Comparison of ENCODE assay signal across 9 mouse cellular contexts in the genomic region with DNA sequence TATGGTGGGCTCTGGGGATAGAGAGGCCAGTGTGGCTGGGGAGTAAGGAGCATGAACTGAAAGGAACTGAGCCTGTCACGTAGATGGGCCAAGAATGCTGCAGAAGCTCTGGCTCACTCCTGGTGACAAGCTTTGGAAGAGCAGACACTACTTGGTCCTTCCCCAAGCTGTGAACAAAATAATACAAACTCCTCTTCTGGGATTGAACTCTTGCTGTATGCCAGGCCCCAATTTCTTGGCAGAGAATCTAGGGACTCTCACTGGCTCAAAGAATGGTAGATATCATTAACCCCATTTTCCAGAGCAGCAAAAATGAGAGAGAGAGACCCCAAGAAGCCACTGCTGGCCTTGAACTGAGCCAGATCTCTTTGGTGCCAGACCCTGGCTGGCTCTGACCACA. TPM values are rescaled to one million over a fixed set of nuclear protein-coding genes. Genes with fewer than 3 reads are reported as not detected.
DNase-seq lines count a peak whose midpoint lies in the region; ATAC-seq and TF ChIP-seq lines count a peak whose summit lies in the region.
"Had no signal": no experiment of that assay in that cellular context is flagged by ENCODE, and none has a peak within 500 bp of the region (broad histone marks: within the 10 kb centered on the region; RNA-seq: fewer than 3 reads in every experiment).

No protein-coding gene starts in this region.

- peak overlapping the region; percentile 40 for H3K4me3 ChIP-seq in kidney, postnatal 0 days (replicated peaks; ENCODE audit: low read depth, low read length)
- H3K4me3 ChIP-seq in forebrain, embryonic 12.5 days (replicated peaks), result peak overlapping the region; percentile 29
- peak overlapping the region; percentile 54 for H3K4me3 ChIP-seq in limb, embryonic 12.5 days (replicated peaks)
- peak overlapping the region; percentile 3; the same call in 1 of the 2 replicates for H3K4me3 ChIP-seq in neural tube, embryonic 14.5 days (ENCODE audit: low read depth, low read length)
- no peak overlapping the region; the same call in 1 of the 2 replicates for H3K4me3 ChIP-seq in layer of hippocampus, adult 2 months

- no peaks in the 10 kb centered on the region for H3K9me3 ChIP-seq in kidney, postnatal 0 days (replicated peaks; ENCODE audit: low read length)
- no peaks in the 10 kb centered on the region for H3K9me3 ChIP-seq in forebrain, embryonic 12.5 days
- no peaks in the 10 kb centered on the region for H3K9me3 ChIP-seq in limb, embryonic 12.5 days
- no peaks in the 10 kb centered on the region for H3K9me3 ChIP-seq in neural tube, embryonic 14.5 days (ENCODE audit: control insufficient read depth, low read length)

- H3K36me3 ChIP-seq in kidney, postnatal 0 days (ENCODE audit: insufficient read depth, low read length), result no peaks in the 10 kb centered on the region
- no peaks in the 10 kb centered on the region for H3K36me3 ChIP-seq in forebrain, embryonic 12.5 days (replicated peaks)
- H3K36me3 ChIP-seq in limb, embryonic 12.5 days, result no peaks in the 10 kb centered on the region
- no peaks in the 10 kb centered on the region for H3K36me3 ChIP-seq in neural tube, embryonic 14.5 days (ENCODE audit: control insufficient read depth, insufficient read depth, low read length)
- H3K36me3 ChIP-seq: G1E had no signal

- no peak for ATAC-seq in kidney, postnatal 0 days (replicated peaks; ENCODE audit: low FRiP score, low read depth)
- ATAC-seq in forebrain, embryonic 12.5 days (ENCODE audit: low FRiP score), result no peak
- no peak for ATAC-seq in limb, embryonic 12.5 days (ENCODE audit: insufficient number of reproducible peaks, insufficient read depth, low FRiP score, low TSS enrichment, low read depth)
- no peak for ATAC-seq in neural tube, embryonic 14.5 days (ENCODE audit: low read depth)

- peaks cover 18% of the 10 kb centered on the region; the same call in 1 of the 2 replicates for H3K27me3 ChIP-seq in kidney, postnatal 0 days (ENCODE audit: insufficient read depth, low read length)
- peaks cover 66% of the 10 kb centered on the region for H3K27me3 ChIP-seq in forebrain, embryonic 12.5 days
- H3K27me3 ChIP-seq in limb, embryonic 12.5 days, result peaks cover 60% of the 10 kb centered on the region
- peaks cover 4% of the 10 kb centered on the region; the same call in 1 of the 2 replicates for H3K27me3 ChIP-seq in neural tube, embryonic 14.5 days (ENCODE audit: control insufficient read depth, insufficient read depth, low read length)

- no peak overlapping the region for H3K9ac ChIP-seq in kidney, postnatal 0 days (ENCODE audit: low read depth, low read length)
- peak overlapping the region; percentile 18; the same call in 1 of the 2 replicates for H3K9ac ChIP-seq in forebrain, embryonic 12.5 days
- H3K9ac ChIP-seq in limb, embryonic 12.5 days (replicated peaks), result 0 out of 2 replicates have a peak overlapping the region, but pooled peaks have one; percentile 50
- H3K9ac ChIP-seq in neural tube, embryonic 14.5 days (replicated peaks; ENCODE audit: low read depth, low read length), result no peak overlapping the region

- peak; percentile 26 for DNase-seq in kidney, postnatal 0 days (ENCODE audit: low spot score)
- DNase-seq in kidney, postnatal 36 days, result no peak
- DNase-seq in layer of hippocampus, adult 2 months (ENCODE audit: low spot score in 2 of 2), result no peak
- DNase-seq in right cerebral cortex, postnatal 14 days, result no peak
- no peak for DNase-seq in retina, postnatal 1 day

- H3K4me2 ChIP-seq in kidney, postnatal 0 days (ENCODE audit: low read length), result peak overlapping the region; percentile 81
- H3K4me2 ChIP-seq in forebrain, embryonic 12.5 days, result peak overlapping the region; percentile 65; the same call in 1 of the 2 replicates
- H3K4me2 ChIP-seq in limb, embryonic 12.5 days, result peak overlapping the region; percentile 91
- H3K4me2 ChIP-seq in neural tube, embryonic 14.5 days (ENCODE audit: low read depth, low read length), result peak overlapping the region; percentile 38

- WGBS in kidney, postnatal 0 days, result 36% methylated on average over 1 of the region's 1 CpGs
- 47% methylated on average over 1 of the region's 1 CpGs for WGBS in forebrain, embryonic 12.5 days
- 57% methylated on average over 1 of the region's 1 CpGs for WGBS in limb, embryonic 12.5 days
- WGBS in neural tube, embryonic 14.5 days, result 45% methylated on average over 1 of the region's 1 CpGs

- H3K27ac ChIP-seq in kidney, postnatal 0 days, result peak overlapping the region; percentile 27; the same call in 1 of the 2 replicates
- H3K27ac ChIP-seq in forebrain, embryonic 12.5 days, result no peak overlapping the region
- H3K27ac ChIP-seq in limb, embryonic 12.5 days, result peak overlapping the region; percentile 75
- H3K27ac ChIP-seq in neural tube, embryonic 14.5 days (ENCODE audit: low read depth, low read length), result no peak overlapping the region
- H3K27ac ChIP-seq in layer of hippocampus, adult 2 months, result no peak overlapping the region

- TF ChIP-seq CTCF in kidney, postnatal 0 days (IDR thresholded peaks at IDR 0.05; ENCODE audit: low read depth), result no peak
- TF ChIP-seq CTCF in layer of hippocampus, adult 2 months (conservative IDR thresholded peaks at IDR 0.05), result no peak

- peaks cover 25% of the 10 kb centered on the region; the same call in 1 of the 2 replicates for H3K4me1 ChIP-seq in kidney, postnatal 0 days (replicated peaks; ENCODE audit: insufficient read depth, low read length)
- peaks cover 36% of the 10 kb centered on the region for H3K4me1 ChIP-seq in forebrain, embryonic 12.5 days
- peaks cover 39% of the 10 kb centered on the region for H3K4me1 ChIP-seq in limb, embryonic 12.5 days (replicated peaks)
- peaks cover 16% of the 10 kb centered on the region; the same call in 1 of the 2 replicates for H3K4me1 ChIP-seq in neural tube, embryonic 14.5 days (ENCODE audit: control insufficient read depth, insufficient read depth, low read length)

RNA-seq across cellular contexts. Expression of gene Tcf15, which starts 1.9 kb away (rescaled TPM):
- polyA plus RNA-seq in kidney, postnatal 0 days (2015; fragmentation: Nextera tagmentation; extraction: Ambion mirVana), result 12.2 and 15.5 TPM in 2 replicates
- polyA plus RNA-seq in forebrain, embryonic 12.5 days (2016; fragmentation: Nextera tagmentation; extraction: Ambion mirVana), result 3.0 and 3.2 TPM in 2 replicates
- polyA plus RNA-seq in limb, embryonic 12.5 days (2016; fragmentation: Nextera tagmentation; extraction: Ambion mirVana), result 11.5 and 11.9 TPM in 2 replicates
- polyA plus RNA-seq in neural tube, embryonic 14.5 days (2014; fragmentation: Nextera tagmentation; extraction: Ambion mirVana), result 1.3 and 3.3 TPM in 2 replicates
- total RNA-seq in layer of hippocampus, adult 2 months (2021), result 1 to 10 TPM; 2.7 to 5.1 TPM
- total RNA-seq: G1E had no signal
- polyA plus RNA-seq: G1E had no signal

RNA-seq across cellular contexts. Expression of gene Srxn1, which starts 36.2 kb away (rescaled TPM):
- 19.7 and 20.3 TPM in 2 replicates for polyA plus RNA-seq in kidney, postnatal 0 days (2015; fragmentation: Nextera tagmentation; extraction: Ambion mirVana)
- 12.0 and 12.9 TPM in 2 replicates for polyA plus RNA-seq in forebrain, embryonic 12.5 days (2016; fragmentation: Nextera tagmentation; extraction: Ambion mirVana)
- polyA plus RNA-seq in limb, embryonic 12.5 days (2016; fragmentation: Nextera tagmentation; extraction: Ambion mirVana), result 7.5 and 8.6 TPM in 2 replicates
- polyA plus RNA-seq in neural tube, embryonic 14.5 days (2014; fragmentation: Nextera tagmentation; extraction: Ambion mirVana), result 22.5 and 23.4 TPM in 2 replicates
- total RNA-seq in layer of hippocampus, adult 2 months (2021), result 10 to 100 TPM; 76.0 to 80.6 TPM

Comparison
In these comparisons a context has a peak if more than half of its experiments do, and no peak if none do; other contexts are left out.
1. H3K27ac ChIP-seq: peak in kidney, postnatal 0 days (single experiment) and limb, embryonic 12.5 days (single experiment); none in forebrain, embryonic 12.5 days (single experiment), neural tube, embryonic 14.5 days (single experiment) and layer of hippocampus, adult 2 months (single experiment).
2. H3K4me2 ChIP-seq: peak in every context shown above with its lines; median percentile 91 in limb, embryonic 12.5 days; 81 in kidney, postnatal 0 days; 65 in forebrain, embryonic 12.5 days; 38 in neural tube, embryonic 14.5 days.
3. H3K9ac ChIP-seq: peak in forebrain, embryonic 12.5 days (single experiment) and limb, embryonic 12.5 days (single experiment); none in kidney, postnatal 0 days (single experiment) and neural tube, embryonic 14.5 days (single experiment).